Mouse (Mus musculus): ENCODE data around the gene Trmt5.

The Trmt5 gene

GRCm38 (mm10) chr12:73269933-73270332, 16.6 kb downstream of the Trmt5 start:
- DNase-seq (ENCODE audit: extremely low spot score, low spot score) = no peak

- DNase-seq (ENCODE audit: extremely low spot score, low spot score) = no peak
Observed at GRCm38 (mm10) chr12:73269531-73269930, 17.0 kb downstream of the Trmt5 start.

- DNase-seq (ENCODE audit: extremely low spot score, low spot score) = no peak
Observed at GRCm38 (mm10) chr12:73268497-73268896, 18.0 kb downstream of the Trmt5 start.

- DNase-seq (ENCODE audit: extremely low spot score, low spot score) = no peak
Observed at GRCm38 (mm10) chr12:73266597-73266996, 19.9 kb downstream of the Trmt5 start.

GRCm38 (mm10) chr12:73265381-73265978, 21.0 kb downstream of the Trmt5 start:
- no peak for DNase-seq (ENCODE audit: extremely low spot score, low spot score)

GRCm38 (mm10) chr12:73260339-73260738, 26.2 kb downstream of the Trmt5 start:
- DNase-seq (ENCODE audit: extremely low spot score, low spot score) = no peak

- no peak for DNase-seq (ENCODE audit: extremely low spot score, low spot score)
Observed at GRCm38 (mm10) chr12:73259269-73259668, 27.2 kb downstream of the Trmt5 start.

GRCm38 (mm10) chr12:73255006-73255405, 31.5 kb downstream of the Trmt5 start:
- no peak for DNase-seq (ENCODE audit: extremely low spot score, low spot score)

GRCm38 (mm10) chr12:73245687-73246086, 40.8 kb downstream of the Trmt5 start:
- no peak for DNase-seq (ENCODE audit: extremely low spot score, low spot score)

GRCm38 (mm10) chr12:73241960-73242359, 44.5 kb downstream of the Trmt5 start:
- peak; percentile 23 for DNase-seq (ENCODE audit: extremely low spot score, low spot score)

GRCm38 (mm10) chr12:73232586-73232985, 53.9 kb downstream of the Trmt5 start:
- no peak for DNase-seq (ENCODE audit: extremely low spot score, low spot score)

- no peak for DNase-seq (ENCODE audit: extremely low spot score, low spot score)
Observed at GRCm38 (mm10) chr12:73231552-73231951, 55.0 kb downstream of the Trmt5 start.

GRCm38 (mm10) chr12:73230196-73230595, 56.3 kb downstream of the Trmt5 start:
- DNase-seq (ENCODE audit: extremely low spot score, low spot score) = no peak

Data from neural tube, embryonic 10.5 days (tissue).